Mouse (Mus musculus): ENCODE measurements around the gene Spaca4. TPM values are rescaled to one million over a fixed set of nuclear protein-coding genes. Genes with fewer than 3 reads are reported as not detected.

The Spaca4 gene
- polyA plus RNA-seq (2015; fragmentation: Nextera tagmentation; extraction: Ambion mirVana): 0.79 and 2.2 TPM in 2 replicates

DNA sequence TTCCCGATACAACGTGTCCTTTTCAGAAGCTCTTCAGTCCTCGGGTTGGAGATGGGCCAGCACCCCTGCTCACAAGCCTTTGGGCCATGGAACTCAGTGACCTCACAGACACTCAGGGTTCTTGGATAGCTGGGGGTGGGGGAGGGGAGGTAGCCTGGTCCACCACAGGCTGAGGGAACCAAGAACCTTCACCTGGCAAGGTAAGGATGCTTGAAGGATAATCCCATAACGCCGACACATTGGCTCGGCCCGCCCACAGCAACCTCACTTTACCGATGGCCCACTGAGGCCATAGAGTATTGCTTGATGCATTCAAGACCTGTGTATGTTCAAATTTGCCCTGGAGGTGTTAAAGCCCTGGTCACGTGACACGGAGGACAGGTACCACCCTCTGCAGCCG, at the start of gene Spaca4:
Gene Spaca4 (minus strand): TSS at position 101 of the 400 bp plus-strand sequence.
- H3K9ac ChIP-seq (ENCODE audit: low read length): no peak within 1 kb of the TSS
- ATAC-seq (ENCODE audit: insufficient read depth, low FRiP score): no peak

DNA sequence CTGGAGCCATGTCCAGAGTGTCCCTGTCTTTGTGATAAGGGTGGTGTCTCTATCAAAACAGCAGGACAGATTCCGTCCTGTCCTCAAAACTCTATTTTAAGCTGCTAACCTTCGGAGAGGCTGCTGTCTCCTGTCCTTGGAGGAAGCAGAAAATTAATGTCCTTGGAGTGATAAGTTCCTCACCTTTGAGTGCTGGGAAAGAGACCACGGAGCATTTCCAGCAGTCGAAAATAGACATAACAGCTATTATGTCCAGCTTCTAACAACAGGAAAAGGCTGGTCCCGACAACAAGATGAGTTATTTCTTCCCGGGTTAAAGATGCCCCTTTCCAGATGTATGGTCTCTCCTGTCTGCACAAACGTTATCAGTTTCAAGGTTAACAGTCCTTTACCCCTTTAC, 49.6 kb upstream of the Spaca4 start:
- Histone ChIP-seq H3K9me3 (replicated peaks; ENCODE audit: control insufficient read depth, low read length) (no peaks in the 10 kb centered on the region), H3K27ac (ENCODE audit: low read length) (no peak overlapping the region), H3K9ac (ENCODE audit: low read length) (no peak overlapping the region), H3K4me2 (ENCODE audit: low read depth, low read length) (no peak overlapping the region), H3K4me1 (ENCODE audit: control insufficient read depth, insufficient read depth, low read length) (no peaks in the 10 kb centered on the region), H3K4me3 (replicated peaks; ENCODE audit: low read length) (no peak overlapping the region), H3K36me3 (ENCODE audit: control insufficient read depth, insufficient read depth, low read length) (no peaks in the 10 kb centered on the region), H3K27me3 (ENCODE audit: control insufficient read depth, insufficient read depth, low read length) (no peaks in the 10 kb centered on the region; the same call in 1 of the 2 replicates)
- 63% methylated on average over 7 of the region's 7 CpGs for WGBS
- ATAC-seq (ENCODE audit: insufficient read depth, low FRiP score): no peak

More for the DNA sequence above, at the start of gene Spaca4:
- no peaks in the 10 kb centered on the region for H3K9me3 ChIP-seq (replicated peaks; ENCODE audit: control insufficient read depth, low read length)
- H3K36me3 ChIP-seq (ENCODE audit: control insufficient read depth, insufficient read depth, low read length): peaks cover 4% of the 10 kb centered on the region; the same call in 1 of the 2 replicates
- no peak within 1 kb of the TSS for H3K4me2 ChIP-seq (ENCODE audit: low read depth, low read length)
- WGBS: 86% methylated on average over 11 of the region's 11 CpGs
- H3K4me3 ChIP-seq (replicated peaks; ENCODE audit: low read length): no peak within 1 kb of the TSS
- H3K4me1 ChIP-seq (ENCODE audit: control insufficient read depth, insufficient read depth, low read length): peaks cover 11% of the 10 kb centered on the region
- no peaks in the 10 kb centered on the region for H3K27me3 ChIP-seq (ENCODE audit: control insufficient read depth, insufficient read depth, low read length)
- no peak within 1 kb of the TSS for H3K27ac ChIP-seq (ENCODE audit: low read length)

DNA sequence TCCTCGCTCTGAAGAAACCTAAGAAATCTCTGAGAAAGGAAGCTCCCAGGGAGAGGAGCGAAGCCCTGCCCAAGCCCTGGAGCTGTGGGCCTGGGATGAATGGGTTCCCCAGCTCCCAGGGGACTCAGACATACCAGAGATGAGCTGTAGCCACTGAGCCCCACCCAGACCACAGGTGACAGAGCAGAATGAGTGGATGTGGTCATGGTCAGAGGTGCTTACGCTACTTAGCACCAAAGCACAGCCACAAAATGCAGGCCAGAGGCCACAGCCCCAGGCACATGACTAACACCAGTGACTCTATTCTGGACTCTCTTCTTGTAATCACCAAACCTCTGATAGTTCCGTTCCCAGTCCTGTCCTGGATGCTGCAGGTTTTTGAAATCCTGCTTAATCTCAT, 45.5 kb upstream of the Spaca4 start:
- H3K9me3 ChIP-seq (replicated peaks; ENCODE audit: control insufficient read depth, low read length): no peaks in the 10 kb centered on the region
- 72% methylated on average over 4 of the region's 4 CpGs for WGBS
- no peaks in the 10 kb centered on the region for H3K4me1 ChIP-seq (ENCODE audit: control insufficient read depth, insufficient read depth, low read length)
- 0 out of 2 replicates have a peak overlapping the region, but pooled peaks have one; percentile 21 for H3K27ac ChIP-seq (ENCODE audit: low read length)
- no peaks in the 10 kb centered on the region for H3K27me3 ChIP-seq (ENCODE audit: control insufficient read depth, insufficient read depth, low read length)
- H3K9ac ChIP-seq (ENCODE audit: low read length): no peak overlapping the region
- H3K4me3 ChIP-seq (replicated peaks; ENCODE audit: low read length): no peak overlapping the region
- H3K4me2 ChIP-seq (ENCODE audit: low read depth, low read length): no peak overlapping the region
- no peaks in the 10 kb centered on the region for H3K36me3 ChIP-seq (ENCODE audit: control insufficient read depth, insufficient read depth, low read length)
- ATAC-seq (ENCODE audit: insufficient read depth, low FRiP score): no peak

DNA sequence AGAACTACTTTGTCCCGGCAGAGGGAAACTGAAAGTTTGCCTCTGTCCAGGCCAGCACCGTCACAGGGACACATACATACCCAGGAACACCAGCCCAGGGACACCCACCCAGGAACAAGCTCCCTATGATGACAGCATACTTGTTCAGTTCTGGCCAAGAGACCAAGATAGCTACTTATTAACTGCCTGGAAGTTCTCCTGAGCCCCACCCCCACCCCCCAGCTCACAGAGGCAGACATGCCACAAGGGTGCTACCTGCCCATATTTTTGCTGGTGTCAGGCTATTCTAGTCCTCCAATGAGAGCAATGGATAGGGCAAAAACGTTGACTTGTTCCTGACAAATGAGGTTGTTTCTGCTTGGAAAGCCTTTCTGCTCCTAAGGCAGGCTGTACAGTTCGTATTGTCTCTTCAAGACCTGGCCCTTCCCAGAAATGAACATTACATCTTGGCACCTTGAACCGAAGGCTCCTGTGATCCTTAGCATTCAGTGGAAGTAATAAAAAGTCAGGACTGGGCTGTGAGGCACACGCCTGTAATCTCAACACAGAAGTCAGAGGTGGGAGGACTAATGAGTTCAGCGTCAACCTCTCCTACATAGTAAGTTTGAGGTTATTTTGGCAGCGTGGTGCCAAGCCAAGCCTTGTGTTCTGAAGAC, 44.9 kb upstream of the Spaca4 start:
- Histone ChIP-seq H3K27me3 (ENCODE audit: control insufficient read depth, insufficient read depth, low read length) (no peaks in the 10 kb centered on the region), H3K9ac (ENCODE audit: low read length) (no peak overlapping the region), H3K9me3 (replicated peaks; ENCODE audit: control insufficient read depth, low read length) (no peaks in the 10 kb centered on the region), H3K36me3 (ENCODE audit: control insufficient read depth, insufficient read depth, low read length) (no peaks in the 10 kb centered on the region), H3K4me2 (ENCODE audit: low read depth, low read length) (no peak overlapping the region), H3K4me1 (ENCODE audit: control insufficient read depth, insufficient read depth, low read length) (no peaks in the 10 kb centered on the region), H3K4me3 (replicated peaks; ENCODE audit: low read length) (no peak overlapping the region), H3K27ac (ENCODE audit: low read length) (0 out of 2 replicates have a peak overlapping the region, but pooled peaks have one; percentile 21)
- ATAC-seq (ENCODE audit: insufficient read depth, low FRiP score): no peak; the same call in 1 of the 2 replicates
- WGBS: 62% methylated on average over 8 of the region's 8 CpGs

DNA sequence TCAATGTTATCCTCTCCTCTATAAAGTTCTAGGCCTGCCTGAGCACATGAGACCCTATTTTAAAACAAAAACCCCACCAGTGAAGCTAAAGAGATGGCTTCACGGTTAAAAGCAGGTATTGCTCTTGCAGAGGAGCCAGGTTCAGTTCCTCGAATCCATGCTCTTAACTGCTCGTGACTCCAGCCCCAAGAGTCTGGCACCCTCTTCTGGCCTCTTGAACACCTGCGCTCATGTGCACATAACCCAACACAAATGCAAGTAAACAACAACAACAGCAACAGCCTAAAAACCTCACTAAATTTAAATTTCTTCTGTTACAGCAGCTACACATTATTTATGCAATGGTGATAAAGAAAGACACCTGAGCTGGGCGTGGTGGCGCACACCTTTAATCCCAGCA, 41.9 kb upstream of the Spaca4 start:
- WGBS: 93% methylated on average over 6 of the region's 6 CpGs
- no peak overlapping the region for H3K27ac ChIP-seq (ENCODE audit: low read length)

DNA sequence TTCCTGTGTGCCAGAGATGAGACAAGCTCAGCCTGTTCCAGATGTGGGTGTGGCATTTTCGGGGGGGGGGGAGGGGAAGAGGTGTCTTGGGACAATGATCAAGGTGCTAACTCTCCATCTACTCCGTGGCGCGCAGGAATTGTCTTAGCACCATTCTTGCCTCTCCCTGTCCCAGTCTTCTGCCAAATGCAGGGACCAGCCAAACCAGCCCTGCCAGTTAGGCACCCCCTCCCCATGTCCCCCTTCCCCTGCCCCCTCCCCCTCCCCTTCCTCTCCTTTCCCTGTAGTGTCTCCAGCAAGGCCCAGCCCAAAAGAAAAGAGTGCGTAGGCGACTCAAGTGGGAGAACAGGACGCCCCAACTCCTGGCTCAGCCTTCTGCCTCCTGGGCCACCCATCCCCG, 41.2 kb upstream of the Spaca4 start:
- H3K27ac ChIP-seq (ENCODE audit: low read length): no peak overlapping the region

More for the DNA sequence above, 41.9 kb upstream of the Spaca4 start:
- no peaks in the 10 kb centered on the region for H3K4me1 ChIP-seq (ENCODE audit: control insufficient read depth, insufficient read depth, low read length)
- H3K4me2 ChIP-seq (ENCODE audit: low read depth, low read length): no peak overlapping the region
- no peaks in the 10 kb centered on the region for H3K27me3 ChIP-seq (ENCODE audit: control insufficient read depth, insufficient read depth, low read length)
- H3K9ac ChIP-seq (ENCODE audit: low read length): no peak overlapping the region
- no peak for ATAC-seq (ENCODE audit: insufficient read depth, low FRiP score)
- H3K4me3 ChIP-seq (replicated peaks; ENCODE audit: low read length): no peak overlapping the region
- H3K36me3 ChIP-seq (ENCODE audit: control insufficient read depth, insufficient read depth, low read length): no peaks in the 10 kb centered on the region
- H3K9me3 ChIP-seq (replicated peaks; ENCODE audit: control insufficient read depth, low read length): no peaks in the 10 kb centered on the region

DNA sequence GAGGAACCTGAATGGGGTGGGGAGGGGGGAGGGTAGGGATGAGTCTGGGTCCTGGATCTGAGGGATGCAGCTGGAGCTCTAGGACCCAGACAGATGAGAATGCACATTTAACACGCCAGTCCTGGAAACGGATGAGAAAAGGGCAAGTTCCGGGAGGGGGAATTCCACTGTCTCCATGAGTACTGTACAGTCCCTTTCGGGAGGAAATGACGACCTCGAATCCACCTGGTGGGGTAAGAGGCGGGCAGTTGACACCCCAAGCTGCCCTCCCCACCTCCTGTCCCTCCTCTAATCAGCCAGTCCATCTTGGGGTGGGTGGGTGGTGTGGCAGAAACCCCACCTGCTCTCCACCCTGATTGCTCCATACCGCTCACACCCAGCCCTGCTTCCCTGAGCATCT, 40.4 kb upstream of the Spaca4 start:
- peak; percentile 23; the same call in 1 of the 2 replicates for ATAC-seq (ENCODE audit: insufficient read depth, low FRiP score)
- WGBS: 39% methylated on average over 8 of the region's 8 CpGs
- Histone ChIP-seq H3K27ac (ENCODE audit: low read length) (peak overlapping the region; percentile 66), H3K4me3 (replicated peaks; ENCODE audit: low read length) (no peak overlapping the region), H3K9ac (ENCODE audit: low read length) (no peak overlapping the region), H3K4me1 (ENCODE audit: control insufficient read depth, insufficient read depth, low read length) (no peaks in the 10 kb centered on the region), H3K9me3 (replicated peaks; ENCODE audit: control insufficient read depth, low read length) (no peaks in the 10 kb centered on the region), H3K36me3 (ENCODE audit: control insufficient read depth, insufficient read depth, low read length) (no peaks in the 10 kb centered on the region), H3K27me3 (ENCODE audit: control insufficient read depth, insufficient read depth, low read length) (no peaks in the 10 kb centered on the region), H3K4me2 (ENCODE audit: low read depth, low read length) (no peak overlapping the region)

More for the DNA sequence above, 41.2 kb upstream of the Spaca4 start:
- 39% methylated on average over 8 of the region's 8 CpGs for WGBS
- no peaks in the 10 kb centered on the region for H3K27me3 ChIP-seq (ENCODE audit: control insufficient read depth, insufficient read depth, low read length)
- 0 out of 2 replicates have a peak, but pooled peaks have one; percentile 6 for ATAC-seq (ENCODE audit: insufficient read depth, low FRiP score)
- no peak overlapping the region for H3K4me3 ChIP-seq (replicated peaks; ENCODE audit: low read length)
- H3K36me3 ChIP-seq (ENCODE audit: control insufficient read depth, insufficient read depth, low read length): no peaks in the 10 kb centered on the region
- no peak overlapping the region for H3K9ac ChIP-seq (ENCODE audit: low read length)
- H3K9me3 ChIP-seq (replicated peaks; ENCODE audit: control insufficient read depth, low read length): no peaks in the 10 kb centered on the region
- H3K4me2 ChIP-seq (ENCODE audit: low read depth, low read length): no peak overlapping the region
- H3K4me1 ChIP-seq (ENCODE audit: control insufficient read depth, insufficient read depth, low read length): no peaks in the 10 kb centered on the region

DNA sequence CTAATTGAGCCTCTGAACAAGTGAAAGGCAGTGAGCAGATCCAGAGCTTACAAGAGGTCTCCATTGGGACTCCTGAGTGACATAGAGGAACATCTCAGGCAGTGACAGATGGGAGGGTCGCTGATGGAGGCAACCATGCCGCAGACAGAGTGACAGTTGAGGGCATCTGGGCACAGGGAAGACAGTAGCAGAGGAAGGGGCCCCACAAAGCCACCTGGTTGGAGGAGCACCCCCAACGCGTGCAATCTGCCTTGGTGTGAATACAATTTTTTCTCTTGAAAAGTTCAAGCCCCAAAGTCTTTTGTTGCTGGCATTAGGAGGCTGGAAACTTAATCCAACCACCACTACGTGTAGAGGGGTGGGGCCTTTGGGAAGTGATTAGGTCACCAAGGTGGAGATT, 34.5 kb upstream of the Spaca4 start:
- peaks cover 12% of the 10 kb centered on the region for H3K27me3 ChIP-seq (ENCODE audit: control insufficient read depth, insufficient read depth, low read length)
- H3K9ac ChIP-seq (ENCODE audit: low read length): no peak overlapping the region; the same call in 1 of the 2 replicates
- peak overlapping the region; percentile 51; the same call in 1 of the 2 replicates for H3K4me2 ChIP-seq (ENCODE audit: low read depth, low read length)
- H3K9me3 ChIP-seq (replicated peaks; ENCODE audit: control insufficient read depth, low read length): no peaks in the 10 kb centered on the region
- no peaks in the 10 kb centered on the region for H3K36me3 ChIP-seq (ENCODE audit: control insufficient read depth, insufficient read depth, low read length)
- WGBS: 60% methylated on average over 5 of the region's 5 CpGs
- ATAC-seq (ENCODE audit: insufficient read depth, low FRiP score): no peak
- no peaks in the 10 kb centered on the region for H3K4me1 ChIP-seq (ENCODE audit: control insufficient read depth, insufficient read depth, low read length)
- no peak overlapping the region for H3K4me3 ChIP-seq (replicated peaks; ENCODE audit: low read length)
- H3K27ac ChIP-seq (ENCODE audit: low read length): peak overlapping the region; percentile 0; the same call in 1 of the 2 replicates

DNA sequence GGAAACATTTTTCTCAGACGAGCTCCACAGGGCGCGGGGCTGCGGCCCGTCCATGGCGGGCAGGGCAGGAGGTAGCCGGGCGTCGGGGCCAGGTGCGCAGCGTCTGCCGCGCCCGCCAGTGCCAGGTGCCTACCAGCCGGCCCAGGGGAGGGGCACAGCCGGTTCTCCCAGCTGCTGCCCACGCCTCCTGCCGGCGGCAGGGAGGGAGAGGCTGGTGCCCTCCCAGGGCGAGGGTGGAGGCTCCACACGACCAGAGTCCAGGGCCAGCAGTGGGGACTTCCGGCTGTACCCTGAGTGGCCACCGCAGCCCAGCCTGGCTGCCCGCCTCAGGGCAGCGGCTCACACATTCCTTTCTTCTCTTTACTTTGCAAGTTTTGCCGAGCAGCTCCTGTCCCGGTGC, 33.8 kb upstream of the Spaca4 start:
- no peaks in the 10 kb centered on the region for H3K4me1 ChIP-seq (ENCODE audit: control insufficient read depth, insufficient read depth, low read length)
- H3K27me3 ChIP-seq (ENCODE audit: control insufficient read depth, insufficient read depth, low read length): peaks cover 12% of the 10 kb centered on the region
- ATAC-seq (ENCODE audit: insufficient read depth, low FRiP score): peak; percentile 78
- no peaks in the 10 kb centered on the region for H3K36me3 ChIP-seq (ENCODE audit: control insufficient read depth, insufficient read depth, low read length)
- H3K27ac ChIP-seq (ENCODE audit: low read length): 0 out of 2 replicates have a peak overlapping the region, but pooled peaks have one; percentile 0
- 6% methylated on average over 22 of the region's 27 CpGs for WGBS
- no peaks in the 10 kb centered on the region for H3K9me3 ChIP-seq (replicated peaks; ENCODE audit: control insufficient read depth, low read length)
- peak overlapping the region; percentile 51 for H3K4me2 ChIP-seq (ENCODE audit: low read depth, low read length)
- peak overlapping the region; percentile 58 for H3K9ac ChIP-seq (ENCODE audit: low read length)
- peak overlapping the region; percentile 19 for H3K4me3 ChIP-seq (replicated peaks; ENCODE audit: low read length)

All from stomach, embryonic 16.5 days (tissue).